Mouse (Mus musculus): ENCODE results near the gene Gm49387.
A peak's percentile ranks its signal among the peaks of the same experiment; 100 is the strongest.

Gm49387 gene

GRCm38 (mm10) chr14:31640346-31640889 is at the start of gene Gm49387:
Gene Gm49387, minus strand, starts transcription at chr14:31640878.
- DNase-seq, result no peak

- no peak for DNase-seq
These were observed 45.6 kb upstream of the Gm49387 start for GRCm38 (mm10) chr14:31686231-31686630.

- DNase-seq, result no peak
These were observed 45.0 kb upstream of the Gm49387 start for GRCm38 (mm10) chr14:31685680-31686079.

- DNase-seq, result no peak
These were observed 43.8 kb upstream of the Gm49387 start for GRCm38 (mm10) chr14:31684343-31685040.

- DNase-seq, result no peak
These were observed 42.9 kb upstream of the Gm49387 start for GRCm38 (mm10) chr14:31683610-31684009.

- DNase-seq, result no peak
These were observed 41.4 kb upstream of the Gm49387 start for GRCm38 (mm10) chr14:31681931-31682555.

GRCm38 (mm10) chr14:31681291-31681690 is 40.6 kb upstream of the Gm49387 start:
- no peak for DNase-seq

- no peak for DNase-seq
These were observed 40.0 kb upstream of the Gm49387 start for GRCm38 (mm10) chr14:31680656-31681055.

GRCm38 (mm10) chr14:31671635-31672320 is 31.1 kb upstream of the Gm49387 start:
- DNase-seq, result no peak

GRCm38 (mm10) chr14:31669642-31670490 is 29.2 kb upstream of the Gm49387 start:
- peak; percentile 82 for DNase-seq

- peak; percentile 87 for DNase-seq
These were observed 28.5 kb upstream of the Gm49387 start for GRCm38 (mm10) chr14:31669161-31669611.

GRCm38 (mm10) chr14:31668326-31668725 is 27.6 kb upstream of the Gm49387 start:
- no peak for DNase-seq

GRCm38 (mm10) chr14:31667741-31668140 is 27.1 kb upstream of the Gm49387 start:
- no peak for DNase-seq

GRCm38 (mm10) chr14:31666931-31667705 is 26.4 kb upstream of the Gm49387 start:
- no peak for DNase-seq

GRCm38 (mm10) chr14:31665566-31665940 is 24.9 kb upstream of the Gm49387 start:
- DNase-seq, result no peak

GRCm38 (mm10) chr14:31664903-31665565 is 24.4 kb upstream of the Gm49387 start:
- no peak for DNase-seq

GRCm38 (mm10) chr14:31664100-31664902 is 23.6 kb upstream of the Gm49387 start:
- no peak for DNase-seq

- DNase-seq, result no peak
These were observed 22.9 kb upstream of the Gm49387 start for GRCm38 (mm10) chr14:31663376-31664099.

GRCm38 (mm10) chr14:31662555-31663211 is 22.0 kb upstream of the Gm49387 start:
- DNase-seq, result peak; percentile 88

All from lung, postnatal 10 days (tissue).